Mouse (Mus musculus) ovary, adult 18-20 months (tissue): ENCODE results near the gene Trim8.

Experiments
- DNase-seq: peaks from one replicate; pipeline ENCODE4 v3.0.0; 2022; ENCODE audit warnings: low spot score, mixed read lengths

Trim8 gene

GRCm38 (mm10) chr19:46479306-46480075 lies 22.0 kb upstream of the Trim8 start:
- no peak for DNase-seq

GRCm38 (mm10) chr19:46480624-46481345 lies 20.7 kb upstream of the Trim8 start:
- DNase-seq: no peak

GRCm38 (mm10) chr19:46481352-46481751 lies 20.1 kb upstream of the Trim8 start:
- DNase-seq: no peak

- no peak for DNase-seq
These were observed 19.7 kb upstream of the Trim8 start for GRCm38 (mm10) chr19:46481756-46482155.

GRCm38 (mm10) chr19:46482896-46483516 lies 18.5 kb upstream of the Trim8 start:
- DNase-seq: no peak

- DNase-seq: no peak
These were observed 17.7 kb upstream of the Trim8 start for GRCm38 (mm10) chr19:46483701-46484328.

GRCm38 (mm10) chr19:46484518-46484917 lies 17.0 kb upstream of the Trim8 start:
- DNase-seq: peak; percentile 63

- DNase-seq: no peak
These were observed 15.7 kb upstream of the Trim8 start for GRCm38 (mm10) chr19:46485847-46486246.

- no peak for DNase-seq
These were observed 14.8 kb upstream of the Trim8 start for GRCm38 (mm10) chr19:46486709-46487108.

- no peak for DNase-seq
These were observed 12.1 kb upstream of the Trim8 start for GRCm38 (mm10) chr19:46489448-46489847.

- DNase-seq: no peak
These were observed 10.9 kb upstream of the Trim8 start for GRCm38 (mm10) chr19:46490634-46491033.

GRCm38 (mm10) chr19:46495136-46495535 lies 6.4 kb upstream of the Trim8 start:
- DNase-seq: no peak

- no peak for DNase-seq
These were observed 4.3 kb upstream of the Trim8 start for GRCm38 (mm10) chr19:46497230-46497629.

- no peak for DNase-seq
These were observed 2.0 kb upstream of the Trim8 start for GRCm38 (mm10) chr19:46499539-46499835.

GRCm38 (mm10) chr19:46499836-46500580 lies 1.5 kb upstream of the Trim8 start:
- peak; percentile 98 for DNase-seq

GRCm38 (mm10) chr19:46500581-46501341 lies 741 bp upstream of the Trim8 start:
- no peak for DNase-seq

- peak; percentile 73 for DNase-seq
These were observed 560 bp downstream of the Trim8 start for GRCm38 (mm10) chr19:46502069-46502455.

GRCm38 (mm10) chr19:46502471-46503166 lies 1.1 kb downstream of the Trim8 start:
- DNase-seq: peak; percentile 76

- DNase-seq: peak; percentile 76
These were observed 2.0 kb downstream of the Trim8 start for GRCm38 (mm10) chr19:46503351-46504084.

- peak; percentile 57 for DNase-seq
These were observed 2.6 kb downstream of the Trim8 start for GRCm38 (mm10) chr19:46504085-46504552.
